Mouse (Mus musculus): Measurements from ENCODE around the gene Fam104a. TPM values are rescaled to one million over a fixed set of nuclear protein-coding genes. Genes with fewer than 3 reads are reported as not detected.

Gene Fam104a
- polyA plus RNA-seq, 1 experiment: 20.3 TPM

- Histone ChIP-seq H3K27ac (replicated peaks; ENCODE audit: low read depth, low read length) (no peak overlapping the region), H3K4me3 (ENCODE audit: insufficient read depth, low read depth, low read length) (no peak overlapping the region), H3K4me1 (ENCODE audit: control insufficient read depth, insufficient read depth, insufficient read length, low read length) (peaks cover 4% of the 10 kb centered on the region; the same call in 1 of the 2 replicates)
These were observed 66.6 kb downstream of the Fam104a start for GRCm38 (mm10) chr11:113617132-113617911.

GRCm38 (mm10) chr11:113614476-113614875 lies 69.5 kb downstream of the Fam104a start:
- Histone ChIP-seq H3K4me1 (ENCODE audit: control insufficient read depth, insufficient read depth, insufficient read length, low read length) (peaks cover 4% of the 10 kb centered on the region; the same call in 1 of the 2 replicates), H3K27ac (replicated peaks; ENCODE audit: low read depth, low read length) (no peak overlapping the region), H3K4me3 (ENCODE audit: insufficient read depth, low read depth, low read length) (no peak overlapping the region)

GRCm38 (mm10) chr11:113611664-113612611 lies 72.0 kb downstream of the Fam104a start:
- Histone ChIP-seq H3K4me3 (ENCODE audit: insufficient read depth, low read depth, low read length) (no peak overlapping the region), H3K27ac (replicated peaks; ENCODE audit: low read depth, low read length) (no peak overlapping the region), H3K4me1 (ENCODE audit: control insufficient read depth, insufficient read depth, insufficient read length, low read length) (no peaks in the 10 kb centered on the region)

Other genes starting within 250 kb of the Fam104a start
- not detected in 2 replicates for gene Sstr2, start 64.8 kb downstream of the Fam104a start, polyA plus RNA-seq (2012; ENCODE audit: insufficient read depth, insufficient read length, missing spikeins)
- gene Cog1, start 35.0 kb downstream of the Fam104a start, polyA plus RNA-seq (2012; ENCODE audit: insufficient read depth, insufficient read length, missing spikeins): 16.7 and 19.4 TPM in 2 replicates
- 6.5 and 7.0 TPM in 2 replicates for gene Slc39a11, start 34.1 kb downstream of the Fam104a start, polyA plus RNA-seq (2012; ENCODE audit: insufficient read depth, insufficient read length, missing spikeins)
- gene D11Wsu47e, start 257 bp upstream of the Fam104a start, polyA plus RNA-seq (2012; ENCODE audit: insufficient read depth, insufficient read length, missing spikeins): 3.6 and 4.2 TPM in 2 replicates
- gene Cpsf4l, start 25.9 kb upstream of the Fam104a start, polyA plus RNA-seq (2012; ENCODE audit: insufficient read depth, insufficient read length, missing spikeins): not detected in 2 replicates
- 8.7 and 16.3 TPM in 2 replicates for gene Cdc42ep4, start 67.7 kb upstream of the Fam104a start, polyA plus RNA-seq (2012; ENCODE audit: insufficient read depth, insufficient read length, missing spikeins)

Data from brown adipose tissue, adult 24 weeks (tissue).